Mouse (Mus musculus) ES-E14 (cell line): ENCODE measurements around the gene Sptb. TPM values are rescaled to one million over a fixed set of nuclear protein-coding genes. Genes with fewer than 3 reads are reported as not detected.

Experiments used
- DNase-seq: peaks from one replicate; pipeline ENCODE4 v3.0.0-alpha.2; 2013; ENCODE audit warnings: low read depth, low spot score
- H3K27ac ChIP-seq: 2 replicates; pipeline ENCODE4 v1.5.1; 2012; ENCODE audit warnings: low read depth, mild to moderate bottlenecking, low read length, moderate library complexity, mixed read lengths; ENCODE audit not compliant: poor library complexity, insufficient read depth, severe bottlenecking
- H3K36me3 ChIP-seq: 2 replicates; pipeline ENCODE4 v1.6.1; 2012; ENCODE audit warnings: mild to moderate bottlenecking, low read length, moderate library complexity, mixed read lengths; ENCODE audit not compliant: control insufficient read depth, poor library complexity, insufficient read depth, severe bottlenecking
- H3K4me1 ChIP-seq, 2 experiments: fragments of 150-350 bp in 1 of 2; sonication (generic) in 1 of 2; 2 replicates each; pipeline ENCODE4 v1.6.1; 2012; ENCODE audit warnings: low read length in 2 of 2, mild to moderate bottlenecking in 1 of 2, mixed read lengths in 1 of 2; ENCODE audit not compliant: control insufficient read depth in 2 of 2, insufficient read depth in 2 of 2, poor library complexity in 1 of 2
- H3K4me3 ChIP-seq, 2 experiments: fragments of 150-350 bp in 1 of 2; sonication (generic) in 1 of 2; 2 replicates each; pipeline ENCODE4 v1.5.1; 2012; ENCODE audit warnings: low read length in 2 of 2, low read depth in 1 of 2, mild to moderate bottlenecking in 1 of 2, mixed read lengths in 1 of 2; ENCODE audit not compliant: insufficient read depth in 1 of 2, poor library complexity in 1 of 2, severe bottlenecking in 1 of 2
- H3K9ac ChIP-seq: 2 replicates; pipeline ENCODE4 v1.6.1; 2012; ENCODE audit warnings: low read depth, mild to moderate bottlenecking, low read length, mixed read lengths; ENCODE audit not compliant: poor library complexity, insufficient read depth, severe bottlenecking
- H3K9me3 ChIP-seq: fragments of 150-350 bp; sonication (generic); 2 replicates; pipeline ENCODE4 v1.6.1; 2012; ENCODE audit warnings: low read depth, mild to moderate bottlenecking, low read length; ENCODE audit not compliant: control insufficient read depth, insufficient read depth
- CHD2 ChIP-seq: IDR thresholded peaks from 2 replicates; pipeline ENCODE4 v1.6.1; 2014; ENCODE audit warnings: mild to moderate bottlenecking, low read depth, low read length, inconsistent platforms
- HCFC1 ChIP-seq: IDR thresholded peaks from 2 replicates; pipeline ENCODE4 v1.6.1; 2012; ENCODE audit warnings: low read length, inconsistent platforms, borderline replicate concordance; ENCODE audit not compliant: insufficient read depth
- MAFK ChIP-seq: IDR thresholded peaks from 2 replicates; pipeline ENCODE4 v1.6.1; 2014; ENCODE audit warnings: mild to moderate bottlenecking, low read depth, low read length, inconsistent platforms; ENCODE audit not compliant: insufficient read depth
- ZC3H11A ChIP-seq: IDR thresholded peaks from 2 replicates; pipeline ENCODE4 v1.6.1; 2012; ENCODE audit warnings: low read depth, mild to moderate bottlenecking, inconsistent platforms, low read length, borderline replicate concordance
- ZNF384 ChIP-seq: IDR thresholded peaks from 2 replicates; pipeline ENCODE4 v1.6.1; 2012; ENCODE audit warnings: low read depth, low read length, inconsistent platforms
- in situ Hi-C, 2 experiments: fragments of 600-800 bp; cut with MboI; formaldehyde crosslinking; loops; one replicate each; pipeline ENCODE4 v1.15.1; 2025; ENCODE audit warnings: low sequenced_read_pairs in 2 of 2, inconsistent platforms in 1 of 2; ENCODE audit not compliant: unreplicated experiment in 2 of 2
- total RNA-seq: library from RNA; depleted of rRNA; stranded (reverse); fragments of 300-350 nt; gene quantifications from 2 replicates; pipeline ENCODE4 v1.2.3, GENCODE M21; 2012

Sptb gene
- total RNA-seq, 1 experiment: 3.6 TPM

- Histone ChIP-seq H3K9me3 (no peaks in the 10 kb centered on the region), H3K4me1 (peaks cover 2 to 19% of the 10 kb centered on the region in 2 experiments; a peak in 2 of 4 replicates), H3K9ac (no peak overlapping the region), H3K4me3 (no peak overlapping the region), H3K36me3 (peaks cover 58% of the 10 kb centered on the region), H3K27ac (no peak overlapping the region; the same call in 1 of the 2 replicates)
- DNase-seq: no peak
- TF ChIP-seq CHD2 (no peak), ZNF384 (no peak), HCFC1 (no peak), ZC3H11A (no peak), MAFK (no peak)
- in situ Hi-C loops: no loop called here
These were observed 137.0 kb downstream of the Sptb start for GRCm38 (mm10) chr12:76573381-76573780.

- Histone ChIP-seq H3K36me3 (peaks cover 50% of the 10 kb centered on the region), H3K4me3 (no peak overlapping the region), H3K4me1 (peaks cover 2 to 19% of the 10 kb centered on the region in 2 experiments; a peak in 2 of 4 replicates), H3K27ac (no peak overlapping the region), H3K9ac (no peak overlapping the region), H3K9me3 (no peaks in the 10 kb centered on the region)
- DNase-seq: no peak
- in situ Hi-C loops: no loop called here
- TF ChIP-seq MAFK (0 out of 2 replicates have a peak, but pooled peaks have one; percentile 54), ZNF384 (no peak)
These were observed 137.8 kb downstream of the Sptb start for GRCm38 (mm10) chr12:76572261-76573251.

DNA sequence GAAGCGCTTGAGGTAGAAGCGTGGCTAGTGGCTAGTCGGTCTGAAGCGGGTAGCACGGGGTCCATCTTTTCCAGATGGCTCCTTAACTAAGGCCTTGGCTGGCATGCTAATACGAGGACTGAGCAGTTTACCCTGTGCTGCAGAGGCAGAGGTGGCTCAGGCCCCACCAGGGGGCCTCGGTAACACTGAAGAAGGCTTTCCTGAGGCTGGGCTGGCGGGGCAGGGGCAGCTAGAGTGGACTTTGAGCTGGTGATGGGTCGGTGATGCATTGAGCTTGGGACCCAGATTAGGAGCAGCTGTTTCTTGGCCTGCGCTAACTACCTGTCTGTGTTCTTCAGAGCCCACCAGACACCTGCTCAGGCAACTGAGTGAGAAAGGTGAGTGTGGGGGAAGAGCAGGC is 139.1 kb downstream of the Sptb start:
- DNase-seq: no peak
- Histone ChIP-seq H3K4me3 (no peak overlapping the region), H3K9me3 (no peaks in the 10 kb centered on the region), H3K4me1 (peaks cover 2 to 19% of the 10 kb centered on the region in 2 experiments; a peak in 2 of 4 replicates), H3K9ac (peak overlapping the region; percentile 19; the same call in 1 of the 2 replicates), H3K36me3 (peaks cover 41% of the 10 kb centered on the region), H3K27ac (peak overlapping the region; percentile 41; the same call in 1 of the 2 replicates)
- no peak for TF ChIP-seq HCFC1
- no peak for TF ChIP-seq ZNF384
- TF ChIP-seq ZC3H11A: no peak
- no peak for TF ChIP-seq CHD2
- no peak for TF ChIP-seq MAFK
- in situ Hi-C loops: no loop called here

DNA sequence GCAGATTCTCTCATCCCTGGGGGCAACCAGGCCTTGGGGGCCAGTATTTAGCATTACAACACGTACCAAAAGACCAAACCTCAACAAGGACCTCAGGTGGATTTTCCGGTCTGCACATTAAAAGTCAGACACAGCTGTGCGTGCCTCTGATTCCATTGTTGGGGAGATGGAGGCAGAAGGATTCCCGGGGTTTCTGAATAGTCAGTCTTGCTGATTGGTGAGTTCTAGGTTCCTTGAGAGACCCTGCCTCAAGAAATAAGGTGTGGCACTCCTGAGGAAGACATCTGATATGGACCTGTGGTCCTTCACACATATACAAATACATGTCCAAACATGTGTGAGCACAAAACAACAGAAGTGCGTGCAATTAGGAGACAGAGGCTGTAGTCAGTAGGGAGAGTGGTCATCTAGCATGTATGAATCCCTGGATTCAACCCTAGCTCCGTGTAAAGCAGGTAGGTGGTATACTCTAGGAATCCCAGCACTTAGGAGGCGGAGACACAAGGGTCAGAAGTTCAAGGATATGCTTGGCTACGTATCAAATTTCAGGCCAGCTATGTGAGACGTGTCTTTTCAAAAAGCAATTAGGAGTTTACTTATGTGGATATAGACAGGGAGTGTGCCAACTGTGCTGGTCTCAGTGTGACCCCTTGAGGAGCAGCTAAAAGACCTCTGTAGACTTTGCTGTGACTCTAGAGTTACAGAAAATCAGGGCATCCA is 140.0 kb downstream of the Sptb start:
- no peak overlapping the region for H3K4me3 ChIP-seq
- H3K9me3 ChIP-seq: no peaks in the 10 kb centered on the region
- peak overlapping the region; percentile 41; the same call in 1 of the 2 replicates for H3K27ac ChIP-seq
- H3K36me3 ChIP-seq: peaks cover 36% of the 10 kb centered on the region
- in situ Hi-C loops: no loop called here
- H3K4me1 ChIP-seq: peaks cover 2 to 19% of the 10 kb centered on the region in 2 experiments; a peak in 2 of 4 replicates
- no peak for TF ChIP-seq CHD2
- no peak for TF ChIP-seq ZNF384
- no peak for TF ChIP-seq MAFK
- no peak for TF ChIP-seq HCFC1
- TF ChIP-seq ZC3H11A: no peak
- H3K9ac ChIP-seq: no peak overlapping the region
- no peak for DNase-seq
